Mouse (Mus musculus) brain, embryonic 14.5 days (tissue): ENCODE results near the gene Ccdc24.
A peak's percentile ranks its signal among the peaks of the same experiment; 100 is the strongest.

Source experiments
- CTCF ChIP-seq: fragments of 200-500 bp; IDR thresholded peaks from 2 replicates; pipeline ENCODE4 v1.5.1; 2012; ENCODE audit warnings: inconsistent platforms, mild to moderate bottlenecking, moderate library complexity, borderline replicate concordance; ENCODE audit not compliant: insufficient read depth, insufficient read length; ENCODE audit errors: extremely low read depth
- POLR2A ChIP-seq: fragments of 200-500 bp; IDR thresholded peaks from 2 replicates; pipeline ENCODE4 v1.6.1; 2012; ENCODE audit warnings: mild to moderate bottlenecking, inconsistent platforms, borderline replicate concordance; ENCODE audit not compliant: poor library complexity, insufficient read depth, insufficient read length, severe bottlenecking; ENCODE audit errors: extremely low read depth

DNA sequence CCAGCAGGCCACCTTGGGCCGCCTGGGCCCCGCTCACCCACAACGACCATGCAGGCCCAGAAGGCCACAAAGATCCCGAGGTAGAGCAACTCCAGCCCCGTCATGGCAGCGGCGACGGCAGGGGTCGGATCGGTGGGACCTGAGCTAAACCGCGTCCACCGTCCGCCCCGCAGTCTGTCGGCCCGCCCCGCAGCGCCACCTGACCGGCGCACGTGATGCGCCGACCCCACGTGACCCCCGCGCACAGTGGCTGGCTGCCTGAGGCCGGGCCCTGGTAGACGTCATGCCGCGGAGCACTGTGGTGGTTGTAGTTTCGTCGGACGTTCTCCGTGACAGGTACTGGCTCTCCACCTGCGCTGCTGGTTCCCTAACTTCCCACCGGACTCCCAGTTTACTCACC lies 14.8 kb upstream of the Ccdc24 start, which contains the start of gene Atp6v0b:
- TF ChIP-seq POLR2A = peak; percentile 71
- TF ChIP-seq CTCF = no peak
